Mouse (Mus musculus) neural tube, embryonic 11.5 days (tissue): ENCODE measurements around the gene Pglyrp4. TPM values are rescaled to one million over a fixed set of nuclear protein-coding genes. Genes with fewer than 3 reads are reported as not detected.

Experiments used
- ATAC-seq: fragments of 200-750 bp; cut with Nextera tagmentation; 2 replicates; pipeline ENCODE4 v1.8.0; 2017; ENCODE audit warnings: moderate number of reproducible peaks, mild to moderate bottlenecking, moderate TSS enrichment, moderate library complexity; ENCODE audit not compliant: insufficient read depth, low FRiP score, low TSS enrichment
- DNase-seq: peaks from one replicate; pipeline ENCODE4 v3.0.0-alpha.2; 2015; ENCODE audit warnings: low spot score
- H3K27ac ChIP-seq: fragments of 300-500 bp; sonication (generic); 2 replicates; pipeline ENCODE4 v1.5.1; 2014; ENCODE audit warnings: low read depth, mild to moderate bottlenecking, low read length
- H3K27me3 ChIP-seq: fragments of 300-500 bp; sonication (generic); 2 replicates; pipeline ENCODE4 v1.6.1; 2014; ENCODE audit warnings: mild to moderate bottlenecking, low read length, mixed read lengths; ENCODE audit not compliant: control insufficient read depth, insufficient read depth
- H3K36me3 ChIP-seq: fragments of 300-500 bp; sonication (generic); 2 replicates; pipeline ENCODE4 v1.6.1; 2014; ENCODE audit warnings: mild to moderate bottlenecking, low read length, moderate library complexity, mixed read lengths; ENCODE audit not compliant: control insufficient read depth, insufficient read depth
- H3K4me1 ChIP-seq: fragments of 300-500 bp; sonication (generic); 2 replicates; pipeline ENCODE4 v1.6.1; 2014; ENCODE audit warnings: low read length, mixed read lengths; ENCODE audit not compliant: control insufficient read depth, insufficient read depth
- H3K4me2 ChIP-seq: fragments of 300-500 bp; sonication (generic); 2 replicates; pipeline ENCODE4 v1.6.1; 2014; ENCODE audit warnings: low read depth, mild to moderate bottlenecking, moderate library complexity
- H3K4me3 ChIP-seq: fragments of 300-500 bp; sonication (generic); 2 replicates; pipeline ENCODE4 v1.5.1; 2014; ENCODE audit warnings: low read depth, low read length
- H3K9ac ChIP-seq: fragments of 300-500 bp; sonication (generic); 2 replicates; pipeline ENCODE4 v1.6.1; 2014; ENCODE audit warnings: mild to moderate bottlenecking, low read length
- H3K9me3 ChIP-seq: fragments of 300-500 bp; sonication (generic); 2 replicates; pipeline ENCODE4 v1.6.1; 2016; ENCODE audit warnings: low read length; ENCODE audit not compliant: control insufficient read depth
- WGBS: fragments of 180-500 bp; shearing (Covaris S2); extraction: QIAGEN DNeasy Blood & Tissue Kit; methylation state at CpG from one replicate; pipeline ENCODE4 v1.1.7; 2014; 5-methylcytosine and 5-hydroxymethylcytosine counted together
- polyA plus RNA-seq: library from polyadenylated mRNA; unstranded; fragments of >200 nt; fragmentation: Nextera tagmentation; extraction: Ambion mirVana; gene quantifications from 2 replicates; pipeline ENCODE4 v1.2.1, GENCODE M21; 2014

Pglyrp4 gene
- not detected in 2 replicates for polyA plus RNA-seq

DNA sequence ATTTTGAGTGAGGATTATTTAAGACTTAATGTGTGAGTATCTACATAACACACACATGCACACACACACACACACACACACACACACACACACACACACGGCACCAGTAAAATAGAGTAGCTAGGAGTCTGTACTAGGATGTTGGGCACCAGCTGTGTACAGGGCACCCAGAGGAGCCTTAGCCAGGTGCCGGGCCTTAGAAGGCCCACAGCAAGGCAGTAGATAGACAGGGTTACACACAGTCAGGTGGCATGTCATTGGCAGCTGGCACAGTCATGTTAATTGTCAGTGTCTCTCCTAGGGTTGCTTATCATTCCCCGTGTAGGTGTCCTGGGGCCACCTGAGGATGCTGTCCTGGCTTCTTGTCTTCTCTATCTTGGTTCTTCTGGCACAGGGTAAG, at the start of gene Pglyrp4:
Gene Pglyrp4 (plus strand): TSS at position 301 of the 400 bp plus-strand sequence.
- Histone ChIP-seq H3K36me3 (no peaks in the 10 kb centered on the region), H3K27me3 (no peaks in the 10 kb centered on the region), H3K9ac (no peak within 1 kb of the TSS), H3K27ac (no peak within 1 kb of the TSS), H3K9me3 (no peaks in the 10 kb centered on the region), H3K4me2 (no peak within 1 kb of the TSS), H3K4me3 (no peak within 1 kb of the TSS), H3K4me1 (no peaks in the 10 kb centered on the region)
- ATAC-seq (no peak), DNase-seq (no peak)
- 86% methylated on average over 3 of the region's 3 CpGs for WGBS

DNA sequence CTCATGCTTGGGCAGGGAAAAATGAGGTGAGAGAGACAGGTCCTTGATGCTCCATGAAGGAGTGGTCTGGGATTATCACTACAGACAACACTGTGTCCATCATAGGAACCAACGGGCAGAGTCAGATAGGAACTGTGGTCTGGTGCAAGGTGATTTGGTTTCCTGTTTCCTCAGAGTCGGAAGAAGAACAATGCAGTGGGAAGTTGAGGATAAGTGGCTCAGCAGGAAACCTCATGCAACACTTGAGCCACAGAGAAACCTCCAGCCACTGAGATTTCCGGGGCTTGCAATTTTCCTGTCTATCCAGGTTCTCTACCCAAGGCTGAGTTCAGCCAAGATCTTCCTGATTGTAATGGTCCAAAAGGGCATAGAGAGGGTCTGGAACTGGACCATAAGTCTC, 48.0 kb upstream of the Pglyrp4 start:
- DNase-seq (no peak), ATAC-seq (no peak)
- Histone ChIP-seq H3K9me3 (no peaks in the 10 kb centered on the region), H3K9ac (no peak overlapping the region), H3K36me3 (no peaks in the 10 kb centered on the region), H3K4me1 (no peaks in the 10 kb centered on the region), H3K4me2 (no peak overlapping the region), H3K27me3 (no peaks in the 10 kb centered on the region), H3K4me3 (no peak overlapping the region), H3K27ac (no peak overlapping the region)
- 71% methylated on average over 3 of the region's 3 CpGs for WGBS

DNA sequence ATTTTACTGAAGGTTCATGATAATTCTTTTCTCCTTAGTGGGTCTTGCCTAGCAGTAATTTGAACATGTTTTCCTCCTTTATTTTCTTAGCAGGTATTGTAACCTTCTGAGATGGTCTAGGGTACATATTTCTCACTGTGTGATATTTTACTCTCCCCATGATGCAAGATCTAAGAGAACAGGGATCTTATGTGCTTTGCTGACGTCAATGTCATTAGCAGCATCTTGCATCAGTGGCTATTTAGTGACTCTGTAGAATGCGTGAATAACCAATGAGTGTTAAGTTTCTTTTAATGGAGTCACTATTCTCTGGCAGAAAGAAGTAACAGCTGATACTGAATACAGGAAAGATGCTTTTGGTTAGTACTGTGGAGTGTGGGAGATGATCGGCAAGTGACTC, 42.8 kb upstream of the Pglyrp4 start:
- Histone ChIP-seq H3K4me2 (no peak overlapping the region), H3K36me3 (no peaks in the 10 kb centered on the region), H3K27ac (no peak overlapping the region), H3K4me1 (no peaks in the 10 kb centered on the region), H3K9me3 (no peaks in the 10 kb centered on the region), H3K9ac (no peak overlapping the region), H3K4me3 (no peak overlapping the region), H3K27me3 (no peaks in the 10 kb centered on the region)
- ATAC-seq (no peak), DNase-seq (no peak)
- whole genome bisulfite sequencing = 95% methylated on average over 3 of the region's 3 CpGs

DNA sequence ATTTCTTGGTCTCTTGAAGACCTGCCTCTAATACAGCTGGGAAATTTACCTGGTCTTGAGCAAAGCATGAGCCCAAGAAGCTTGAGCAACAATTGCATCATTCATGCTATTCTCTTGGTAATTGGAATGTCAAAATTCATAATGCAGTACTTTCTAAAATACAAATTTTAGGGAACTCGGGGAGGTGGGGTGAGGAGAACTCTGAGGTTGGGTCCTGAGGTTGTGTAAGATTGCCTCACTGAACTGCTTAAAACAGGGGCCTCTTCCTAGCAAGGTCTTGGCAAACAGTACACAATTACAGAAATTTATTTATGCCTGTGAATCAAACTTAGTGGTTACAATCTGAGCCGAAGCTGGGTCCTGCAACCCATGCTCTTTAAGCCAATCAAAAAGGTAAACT, 39.9 kb upstream of the Pglyrp4 start:
- no peak overlapping the region for H3K4me3 ChIP-seq
- DNase-seq = no peak
- no peak overlapping the region for H3K27ac ChIP-seq
- ATAC-seq = no peak
- H3K9me3 ChIP-seq = no peaks in the 10 kb centered on the region
- WGBS = 81% methylated on average over 2 of the region's 2 CpGs
- H3K27me3 ChIP-seq = no peaks in the 10 kb centered on the region
- no peak overlapping the region for H3K9ac ChIP-seq
- no peaks in the 10 kb centered on the region for H3K36me3 ChIP-seq
- no peak overlapping the region for H3K4me2 ChIP-seq
- H3K4me1 ChIP-seq = no peaks in the 10 kb centered on the region

DNA sequence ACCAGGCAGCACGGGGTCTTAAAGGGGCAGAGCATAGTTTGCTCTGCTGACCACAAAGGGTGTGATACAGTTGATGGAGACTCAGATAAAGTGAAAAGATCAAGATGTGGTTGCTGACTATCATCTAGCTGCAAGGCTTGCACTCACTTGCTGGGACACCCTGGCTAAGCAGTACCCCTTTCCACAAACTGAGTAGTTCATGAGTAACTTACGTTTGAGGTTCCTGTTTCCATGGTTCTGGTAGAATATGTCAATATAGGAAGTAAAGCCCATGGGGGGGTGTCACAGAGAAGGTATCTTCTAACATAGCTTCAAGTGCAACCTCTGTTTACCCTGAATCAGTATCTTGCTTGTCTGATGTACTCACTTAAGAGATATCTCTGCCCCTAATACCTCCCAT, 33.2 kb upstream of the Pglyrp4 start:
- Histone ChIP-seq H3K9me3 (no peaks in the 10 kb centered on the region), H3K4me2 (no peak overlapping the region), H3K9ac (no peak overlapping the region), H3K4me1 (no peaks in the 10 kb centered on the region), H3K4me3 (no peak overlapping the region), H3K36me3 (no peaks in the 10 kb centered on the region), H3K27me3 (no peaks in the 10 kb centered on the region), H3K27ac (no peak overlapping the region)
- no peak for ATAC-seq
- DNase-seq = no peak
- WGBS = 81% methylated on average over 2 of the region's 2 CpGs

DNA sequence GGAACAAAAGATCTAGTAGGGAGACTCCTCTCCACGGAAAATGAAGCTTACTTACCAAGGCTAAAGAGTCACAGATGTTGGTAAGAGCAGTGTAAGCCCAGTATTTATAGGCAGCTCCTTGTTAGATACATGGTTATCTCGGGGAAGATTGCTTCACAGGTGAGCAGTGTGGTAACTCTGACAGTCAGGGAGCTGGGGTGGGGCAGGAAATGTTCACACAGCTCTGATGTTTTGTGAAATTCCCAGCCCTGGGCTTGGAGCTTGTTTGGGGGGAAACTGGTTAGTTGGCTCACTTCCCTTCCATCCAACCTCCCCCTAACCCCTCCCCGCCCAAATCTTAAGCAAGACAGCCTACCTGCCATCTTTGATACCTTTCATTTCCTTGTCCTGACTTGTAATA, 31.1 kb upstream of the Pglyrp4 start, which contains the start of gene S100a9:
Gene S100a9 (minus strand): TSS at position 109 of the 400 bp plus-strand sequence.
- H3K4me2 ChIP-seq = no peak within 1 kb of the TSS
- no peak within 1 kb of the TSS for H3K4me3 ChIP-seq
- no peak for ATAC-seq
- DNase-seq = no peak
- H3K36me3 ChIP-seq = no peaks in the 10 kb centered on the region
- no peaks in the 10 kb centered on the region for H3K27me3 ChIP-seq
- WGBS = 68% methylated on average over 3 of the region's 3 CpGs
- H3K27ac ChIP-seq = no peak within 1 kb of the TSS
- H3K9me3 ChIP-seq = no peaks in the 10 kb centered on the region
- no peaks in the 10 kb centered on the region for H3K4me1 ChIP-seq
- H3K9ac ChIP-seq = no peak within 1 kb of the TSS

DNA sequence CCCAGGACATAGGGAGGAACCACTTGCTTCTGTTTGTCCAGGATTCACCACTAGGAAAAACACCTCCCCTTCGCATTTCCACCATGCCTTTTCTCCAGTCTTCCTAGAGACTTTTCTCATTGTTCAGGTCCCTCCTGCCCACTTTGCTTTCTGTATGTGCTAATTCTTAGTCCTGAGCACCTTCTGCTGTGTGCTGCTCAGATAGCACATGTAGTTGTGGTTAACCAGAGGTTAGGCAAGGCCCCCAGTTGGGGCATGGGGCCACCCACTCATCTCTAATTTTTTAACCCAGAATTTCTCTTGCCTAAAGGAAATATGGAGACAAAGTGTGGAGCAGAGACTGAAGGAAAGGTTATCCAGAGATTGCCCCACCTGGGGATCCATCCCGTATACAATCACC, 24.5 kb upstream of the Pglyrp4 start:
- no peak for ATAC-seq
- WGBS = 92% methylated on average over 2 of the region's 2 CpGs
- Histone ChIP-seq H3K27ac (no peak overlapping the region), H3K36me3 (no peaks in the 10 kb centered on the region), H3K9ac (no peak overlapping the region), H3K4me1 (no peaks in the 10 kb centered on the region), H3K27me3 (no peaks in the 10 kb centered on the region), H3K9me3 (no peaks in the 10 kb centered on the region), H3K4me2 (no peak overlapping the region), H3K4me3 (no peak overlapping the region)
- DNase-seq = no peak

DNA sequence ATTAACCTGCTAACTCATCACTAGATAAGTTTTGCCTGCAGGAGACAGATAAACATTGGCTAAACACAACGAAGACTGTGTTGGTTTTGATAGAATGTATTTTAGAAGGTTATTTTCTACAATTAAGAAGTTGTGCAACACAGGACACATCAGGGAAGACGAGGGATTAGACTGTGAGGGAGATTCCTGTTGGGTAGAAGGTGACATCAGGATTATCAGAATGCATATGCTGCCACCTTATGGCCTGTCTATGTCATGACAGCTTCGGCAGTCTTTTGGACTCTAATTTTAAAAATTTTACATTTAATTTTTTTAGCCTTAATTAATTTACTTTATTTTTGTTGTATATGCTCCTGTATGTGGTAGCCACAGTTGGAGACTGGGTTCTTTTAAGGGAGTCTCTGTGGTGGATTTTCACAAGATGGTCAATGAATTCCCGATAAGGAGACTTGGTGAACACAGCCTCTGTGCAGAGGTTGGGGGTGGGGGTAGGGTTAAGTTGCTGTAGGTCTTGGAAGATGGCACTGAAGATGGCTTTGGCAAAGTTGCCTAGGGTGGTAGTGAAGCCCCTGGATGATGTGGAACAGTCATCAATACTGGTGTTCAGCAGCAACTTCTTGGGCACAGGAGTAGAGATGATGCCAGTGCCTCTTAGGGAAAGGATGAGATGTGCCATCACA, 18.0 kb upstream of the Pglyrp4 start:
- Histone ChIP-seq H3K9me3 (no peaks in the 10 kb centered on the region), H3K9ac (no peak overlapping the region), H3K4me1 (no peaks in the 10 kb centered on the region), H3K27ac (no peak overlapping the region), H3K4me2 (no peak overlapping the region), H3K36me3 (no peaks in the 10 kb centered on the region), H3K27me3 (no peaks in the 10 kb centered on the region), H3K4me3 (no peak overlapping the region)
- WGBS = 35% methylated on average over 4 of the region's 4 CpGs
- peak; percentile 20 for DNase-seq
- ATAC-seq = 0 out of 2 replicates have a peak, but pooled peaks have one; percentile 48
